22 mouse cellular contexts compared by ENCODE assay signal in the genomic region with DNA sequence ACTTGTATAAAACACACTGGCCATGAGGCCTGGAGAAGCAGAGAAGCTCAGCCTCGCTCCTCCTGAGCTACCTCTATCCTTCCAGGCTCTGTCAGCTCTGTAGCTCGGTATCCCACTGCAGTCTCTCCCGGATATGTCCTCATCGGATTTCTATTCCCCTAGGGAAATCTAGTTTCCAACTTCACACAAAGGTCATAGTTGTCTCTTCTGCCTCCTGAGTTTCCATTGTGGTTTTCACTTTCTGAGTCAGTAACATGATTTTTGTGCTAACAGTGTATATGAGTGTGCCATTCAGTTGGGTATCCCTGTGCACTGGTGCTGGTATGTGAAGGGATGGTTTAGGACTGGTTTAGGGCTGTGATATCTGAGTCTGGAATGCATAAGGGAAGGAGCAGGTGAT.
A peak's percentile ranks its signal among the peaks of the same experiment; 100 is the strongest.
DNase-seq lines count a peak whose midpoint lies in the region; TF ChIP-seq lines count a peak whose summit lies in the region.
"Had no signal": no experiment of that assay in that cellular context is flagged by ENCODE, and none has a peak within 500 bp of the region (broad histone marks: within the 10 kb centered on the region; RNA-seq: fewer than 3 reads in every experiment).

No protein-coding gene starts in this region.

- no peaks in the 10 kb centered on the region for H3K79me3 ChIP-seq in C2C12 (ENCODE audit: low read depth)

- TF ChIP-seq CTCF in heart, adult 2 months (IDR thresholded peaks at IDR 0.05) = no peak
- no peak for TF ChIP-seq CTCF in C2C12 (IDR thresholded peaks at IDR 0.05; ENCODE audit: control insufficient read depth, insufficient read depth, insufficient read length)

- TF ChIP-seq EP300 in heart, adult 2 months (IDR thresholded peaks at IDR 0.05; ENCODE audit: insufficient read depth, low read depth, low read length) = no peak

- H3K36me3 ChIP-seq in heart, adult 2 months (ENCODE audit: control insufficient read depth, insufficient read depth, low read length) = no peaks in the 10 kb centered on the region
- H3K36me3 ChIP-seq in C2C12 (ENCODE audit: control insufficient read depth, insufficient read depth) (no peaks in the 10 kb centered on the region), myocyte (ENCODE audit: control insufficient read depth, insufficient read depth) (no peaks in the 10 kb centered on the region)
- H3K36me3 ChIP-seq: hindbrain, embryonic 10.5 days; hindbrain, embryonic 13.5 days; intestine, embryonic 15.5 days had no signal

- peak; percentile 18 to 21 for DNase-seq in heart, adult 9 months (ENCODE audit: low spot score in 2 of 2)
- DNase-seq in heart, adult 2 months = no peak
- DNase-seq in NIH3T3 (ENCODE audit: low read depth) = peak; percentile 43
- no peak for DNase-seq in spleen, postnatal 14 days (ENCODE audit: low spot score in 2 of 2)
- no peak for DNase-seq in kidney, adult 11 months
- no peak for DNase-seq in lung, postnatal 25 days (ENCODE audit: low spot score)
- DNase-seq: adrenal gland, adult 8-10 months; adrenal gland, postnatal 36 days; B cell, adult 2 months; cerebellum, adult 18-20 months; cerebellum, adult 9-10 months; cerebellum, postnatal 14 days; forebrain, postnatal 0 days; gastrocnemius, postnatal 25 days; heart, postnatal 36 days; kidney, adult 18-20 months had no signal

- intact Hi-C loops in heart, adult 2 months (cut with DNase I) = loop anchor here (5.0 kb wide), 1 partner anchor 58 kb away; no protein-coding TSS in a partner anchor

- no peak for TF ChIP-seq POLR2A in heart, adult 2 months (IDR thresholded peaks at IDR 0.05; ENCODE audit: insufficient read depth, low read depth, low read length)
- peak; percentile 32 for TF ChIP-seq POLR2A in myocyte (IDR thresholded peaks at IDR 0.05; ENCODE audit: insufficient read length, low read depth)

- peak overlapping the region; percentile 74 for H3K4me2 ChIP-seq in myocyte (ENCODE audit: low read depth)
- H3K4me2 ChIP-seq: heart, embryonic 11.5 days; hindbrain, embryonic 13.5 days; intestine, embryonic 15.5 days had no signal

- no peak overlapping the region for H3K9ac ChIP-seq in heart, adult 2 months (ENCODE audit: low read depth, low read length)
- H3K9ac ChIP-seq: forebrain, postnatal 0 days; hindbrain, embryonic 13.5 days; intestine, embryonic 15.5 days had no signal

- no peaks in the 10 kb centered on the region for H3K79me2 ChIP-seq in heart, adult 2 months (replicated peaks; ENCODE audit: control insufficient read depth, insufficient read depth, low read length)
- H3K79me2 ChIP-seq in C2C12 (ENCODE audit: control insufficient read depth, insufficient read depth) (no peaks in the 10 kb centered on the region), myocyte (ENCODE audit: control insufficient read depth, insufficient read depth) (no peaks in the 10 kb centered on the region)

- no peak overlapping the region for H3K27ac ChIP-seq in heart, adult 2 months
- H3K27ac ChIP-seq: hindbrain, embryonic 10.5 days; hindbrain, embryonic 13.5 days; intestine, embryonic 15.5 days had no signal

- 48% methylated on average over 4 of the region's 4 CpGs for WGBS in heart, adult 2 months

- H3K4me3 ChIP-seq in heart, adult 2 months = no peak overlapping the region
- H3K4me3 ChIP-seq in C2C12 (ENCODE audit: insufficient read depth, poor library complexity, severe bottlenecking) = no peak overlapping the region
- no peak overlapping the region for H3K4me3 ChIP-seq in myocyte
- H3K4me3 ChIP-seq: hindbrain, embryonic 10.5 days; hindbrain, embryonic 13.5 days; intestine, embryonic 15.5 days had no signal

- H3K4me1 ChIP-seq in heart, adult 2 months (ENCODE audit: control insufficient read depth, insufficient read depth, low read length) = no peaks in the 10 kb centered on the region
- H3K4me1 ChIP-seq: hindbrain, embryonic 10.5 days; hindbrain, embryonic 13.5 days; intestine, embryonic 15.5 days had no signal

- peak overlapping the region; percentile 59 for H3ac ChIP-seq in C2C12 (ENCODE audit: control insufficient read depth, insufficient read length, low read depth)
- H3ac ChIP-seq in myocyte (ENCODE audit: control insufficient read depth, insufficient read length) = no peak overlapping the region

- no peaks in the 10 kb centered on the region for H3K27me3 ChIP-seq in heart, adult 2 months (ENCODE audit: control insufficient read depth, insufficient read depth, low read length)
- no peaks in the 10 kb centered on the region for H3K27me3 ChIP-seq in C2C12 (ENCODE audit: control insufficient read depth, insufficient read depth, insufficient read length)
- no peaks in the 10 kb centered on the region for H3K27me3 ChIP-seq in myocyte (ENCODE audit: control insufficient read depth, insufficient read depth, insufficient read length)
- H3K27me3 ChIP-seq: hindbrain, embryonic 13.5 days; intestine, embryonic 15.5 days had no signal

TF ChIP-seq in C2C12, 6 proteins besides CTCF, POLR2A, EP300 and RAD21:
- peak; percentile 60 for TF ChIP-seq MYOD1 (IDR thresholded peaks at IDR 0.05; ENCODE audit: control insufficient read depth, insufficient read length, low read depth)
- peak; percentile 54 for TF ChIP-seq FOSL1 (IDR thresholded peaks at IDR 0.05; ENCODE audit: insufficient read depth, low read length, poor library complexity, severe bottlenecking)
- no peak for TF ChIP-seq MYOG (IDR thresholded peaks at IDR 0.05; ENCODE audit: control insufficient read depth, extremely low read depth, insufficient read length)
- TF ChIP-seq USF1 (IDR thresholded peaks at IDR 0.05; ENCODE audit: low read depth) = no peak
- TF ChIP-seq CEBPB (IDR thresholded peaks at IDR 0.05; ENCODE audit: low read depth) = peak; percentile 42
- peak; percentile 32 for TF ChIP-seq MAX (IDR thresholded peaks at IDR 0.05)

TF ChIP-seq in myocyte, 11 proteins besides CTCF, POLR2A, EP300 and RAD21:
- TF ChIP-seq MAX (IDR thresholded peaks at IDR 0.05; ENCODE audit: low read depth) = no peak
- no peak for TF ChIP-seq MYOD1 (IDR thresholded peaks at IDR 0.05; ENCODE audit: control insufficient read depth in 1 of 3, insufficient read length in 2 of 3, low read depth in 2 of 3)
- no peak for TF ChIP-seq MYOG (IDR thresholded peaks at IDR 0.05; ENCODE audit: control insufficient read depth in 1 of 3, insufficient read depth in 1 of 3, insufficient read length in 2 of 3, low read depth in 2 of 3)
- no peak for TF ChIP-seq USF1 (IDR thresholded peaks at IDR 0.05; ENCODE audit: low read depth)
- TF ChIP-seq TCF3 (IDR thresholded peaks at IDR 0.05; ENCODE audit: insufficient read length, low read depth) = no peak
- 0 out of 2 replicates have a peak, but pooled peaks have one; percentile 33 for TF ChIP-seq CEBPB (IDR thresholded peaks at IDR 0.05; ENCODE audit: insufficient read depth, poor library complexity, severe bottlenecking)
- TF ChIP-seq E2F4 (IDR thresholded peaks at IDR 0.05; ENCODE audit: insufficient read depth) = no peak
- no peak for TF ChIP-seq TCF12 (IDR thresholded peaks at IDR 0.05; ENCODE audit: insufficient read depth, poor library complexity, severe bottlenecking)
- TF ChIP-seq SRF (IDR thresholded peaks at IDR 0.05; ENCODE audit: control insufficient read depth, insufficient read length, low read depth) = no peak

Comparison
In these comparisons a context has a peak if more than half of its experiments do, and no peak if none do; other contexts are left out.
1. DNase-seq: peak in heart, adult 9 months (2 of 2) and NIH3T3 (single experiment); none in heart, adult 2 months (0 of 2), spleen, postnatal 14 days (0 of 2), kidney, adult 11 months (single experiment) and lung, postnatal 25 days (single experiment).